Mouse (Mus musculus): ENCODE data around the gene Tmem170. TPM values are rescaled to one million over a fixed set of nuclear protein-coding genes. Genes with fewer than 3 reads are reported as not detected.
A peak's percentile ranks its signal among the peaks of the same experiment; 100 is the strongest.

Gene Tmem170
- polyA plus RNA-seq, 1 experiment from 2014 or later, result 3.0 TPM

DNA sequence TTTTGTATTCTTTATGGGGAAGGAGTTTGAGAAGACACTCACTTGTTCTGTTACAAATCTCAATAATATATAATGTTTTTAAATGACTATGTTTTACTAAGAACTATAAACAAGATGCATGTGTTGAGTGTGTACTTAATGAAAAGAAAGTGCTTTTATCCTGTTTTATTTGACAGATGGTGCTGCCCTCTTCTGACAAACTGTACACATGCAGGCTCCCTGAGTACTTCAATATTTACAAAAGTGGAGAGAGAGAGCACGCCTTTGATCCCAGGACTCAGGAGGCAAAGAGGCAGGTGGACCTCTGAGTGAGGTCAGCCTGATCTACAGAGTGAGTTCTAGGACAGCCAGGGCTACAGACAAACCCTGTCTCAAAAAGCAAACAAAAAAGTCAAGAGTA is 41.0 kb downstream of the Tmem170 start:
- WGBS, result 54% methylated on average over 1 of the region's 1 CpGs
- H3K4me3 ChIP-seq (replicated peaks; ENCODE audit: low read depth, low read length), result no peak overlapping the region
- H3K4me2 ChIP-seq (ENCODE audit: low read length), result no peak overlapping the region
- H3K27me3 ChIP-seq (ENCODE audit: control insufficient read depth, insufficient read depth, low read length), result no peaks in the 10 kb centered on the region
- no peak overlapping the region for H3K27ac ChIP-seq (replicated peaks; ENCODE audit: low read depth, low read length)
- H3K36me3 ChIP-seq (ENCODE audit: control insufficient read depth, insufficient read depth, low read length), result peaks cover 60% of the 10 kb centered on the region
- no peaks in the 10 kb centered on the region for H3K9me3 ChIP-seq (ENCODE audit: control insufficient read depth, low read length)
- ATAC-seq (ENCODE audit: low FRiP score, low TSS enrichment), result no peak
- no peak overlapping the region for H3K9ac ChIP-seq (replicated peaks; ENCODE audit: low read length)
- no peaks in the 10 kb centered on the region for H3K4me1 ChIP-seq (ENCODE audit: control insufficient read depth, insufficient read depth, low read length)
- DNase-seq, result peak; percentile 70

DNA sequence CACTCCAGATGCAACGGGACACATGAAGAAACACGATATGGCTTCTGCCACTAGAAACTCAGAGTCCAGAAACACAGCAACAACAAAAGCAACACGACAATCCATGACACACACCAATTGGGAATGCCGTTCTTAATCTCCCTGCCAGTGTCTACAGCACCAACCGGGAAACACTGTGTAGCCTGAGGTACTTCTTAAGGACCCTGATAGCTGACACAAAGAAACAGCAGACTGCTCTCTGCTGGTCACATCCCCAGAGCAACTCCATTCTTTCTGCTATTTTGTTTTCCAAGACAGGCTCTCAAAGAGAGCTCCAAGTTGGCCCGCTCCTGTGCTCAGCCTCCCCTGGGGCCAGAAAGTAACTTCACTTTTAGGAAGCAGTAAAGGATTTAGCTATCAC is 42.5 kb downstream of the Tmem170 start:
- Histone ChIP-seq H3K4me2 (ENCODE audit: low read length) (no peak overlapping the region), H3K9ac (replicated peaks; ENCODE audit: low read length) (no peak overlapping the region), H3K27ac (replicated peaks; ENCODE audit: low read depth, low read length) (no peak overlapping the region), H3K9me3 (ENCODE audit: control insufficient read depth, low read length) (no peaks in the 10 kb centered on the region), H3K27me3 (ENCODE audit: control insufficient read depth, insufficient read depth, low read length) (no peaks in the 10 kb centered on the region), H3K4me3 (replicated peaks; ENCODE audit: low read depth, low read length) (no peak overlapping the region), H3K36me3 (ENCODE audit: control insufficient read depth, insufficient read depth, low read length) (peaks cover 62% of the 10 kb centered on the region), H3K4me1 (ENCODE audit: control insufficient read depth, insufficient read depth, low read length) (no peaks in the 10 kb centered on the region)
- no peak for DNase-seq
- ATAC-seq (ENCODE audit: low FRiP score, low TSS enrichment), result no peak
- WGBS, result 77% methylated on average over 6 of the region's 6 CpGs

DNA sequence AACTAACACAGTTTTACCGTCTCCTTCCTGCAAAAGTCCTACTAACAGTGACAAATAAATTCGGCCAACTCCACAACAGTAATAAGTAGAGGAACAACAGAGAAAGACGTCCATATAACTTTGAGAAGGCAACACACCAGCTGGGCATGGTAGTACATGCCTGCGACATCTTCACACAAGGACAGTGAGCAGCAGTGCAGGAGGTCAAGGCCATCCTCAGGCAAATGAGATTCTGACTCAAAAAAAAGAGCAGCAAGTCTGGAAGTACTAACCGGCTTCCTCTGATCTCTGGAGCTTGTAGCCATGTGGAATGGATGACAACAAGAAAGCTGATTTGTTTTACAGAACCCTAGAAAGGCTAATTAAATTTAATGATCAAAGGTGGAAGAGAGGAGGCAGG is 43.6 kb downstream of the Tmem170 start:
- no peak overlapping the region for H3K4me3 ChIP-seq (replicated peaks; ENCODE audit: low read depth, low read length)
- H3K27ac ChIP-seq (replicated peaks; ENCODE audit: low read depth, low read length), result no peak overlapping the region
- peaks cover 61% of the 10 kb centered on the region for H3K36me3 ChIP-seq (ENCODE audit: control insufficient read depth, insufficient read depth, low read length)
- no peaks in the 10 kb centered on the region for H3K4me1 ChIP-seq (ENCODE audit: control insufficient read depth, insufficient read depth, low read length)
- no peak overlapping the region for H3K9ac ChIP-seq (replicated peaks; ENCODE audit: low read length)
- no peak for ATAC-seq (ENCODE audit: low FRiP score, low TSS enrichment)
- 91% methylated on average over 5 of the region's 5 CpGs for WGBS
- H3K4me2 ChIP-seq (ENCODE audit: low read length), result no peak overlapping the region
- H3K27me3 ChIP-seq (ENCODE audit: control insufficient read depth, insufficient read depth, low read length), result no peaks in the 10 kb centered on the region
- DNase-seq, result no peak
- no peaks in the 10 kb centered on the region for H3K9me3 ChIP-seq (ENCODE audit: control insufficient read depth, low read length)

DNA sequence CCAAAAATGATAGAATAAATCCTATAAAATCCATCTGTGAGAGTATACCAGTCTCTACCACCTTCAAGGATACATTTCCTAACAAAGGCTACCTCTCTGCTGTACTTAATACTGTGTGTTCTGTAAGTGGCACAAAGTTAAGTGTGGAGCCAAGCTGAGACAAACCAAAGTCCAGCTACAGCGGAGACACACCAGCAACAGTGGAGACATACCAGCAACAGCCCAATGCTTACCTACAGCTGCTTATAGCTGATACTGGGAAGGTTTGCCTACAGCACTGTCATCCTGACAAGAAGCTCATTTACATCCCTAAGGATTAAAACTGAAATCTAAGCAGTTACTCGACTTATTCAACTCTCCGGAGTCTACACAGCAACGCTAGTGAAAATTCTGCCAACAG is 44.6 kb downstream of the Tmem170 start:
- no peak overlapping the region for H3K9ac ChIP-seq (replicated peaks; ENCODE audit: low read length)
- H3K4me1 ChIP-seq (ENCODE audit: control insufficient read depth, insufficient read depth, low read length), result no peaks in the 10 kb centered on the region
- no peak overlapping the region for H3K4me2 ChIP-seq (ENCODE audit: low read length)
- H3K36me3 ChIP-seq (ENCODE audit: control insufficient read depth, insufficient read depth, low read length), result peaks cover 57% of the 10 kb centered on the region
- ATAC-seq (ENCODE audit: low FRiP score, low TSS enrichment), result no peak
- H3K27me3 ChIP-seq (ENCODE audit: control insufficient read depth, insufficient read depth, low read length), result no peaks in the 10 kb centered on the region
- 77% methylated on average over 4 of the region's 4 CpGs for WGBS
- H3K4me3 ChIP-seq (replicated peaks; ENCODE audit: low read depth, low read length), result no peak overlapping the region
- no peak for DNase-seq
- H3K27ac ChIP-seq (replicated peaks; ENCODE audit: low read depth, low read length), result no peak overlapping the region
- no peaks in the 10 kb centered on the region for H3K9me3 ChIP-seq (ENCODE audit: control insufficient read depth, low read length)

DNA sequence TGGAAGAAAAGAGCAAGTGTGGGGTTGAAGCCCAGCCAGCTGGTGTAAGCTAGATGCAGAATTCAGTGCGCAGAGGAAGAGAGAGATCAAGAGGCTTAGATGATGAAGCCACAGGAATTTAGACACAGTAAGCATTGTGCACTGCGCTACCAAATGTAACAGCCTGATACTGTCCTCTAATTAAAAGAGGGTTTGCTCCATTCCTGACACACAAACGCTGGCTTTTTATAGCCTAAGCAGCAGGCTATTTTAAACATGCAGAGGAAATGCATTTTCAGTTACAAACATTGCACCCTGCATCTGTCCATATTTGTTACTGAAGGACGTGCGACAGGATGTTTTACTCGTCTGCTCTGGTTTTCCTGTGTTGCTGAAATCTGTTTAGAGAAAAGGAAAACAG is 48.0 kb downstream of the Tmem170 start:
- ATAC-seq (ENCODE audit: low FRiP score, low TSS enrichment) (no peak), DNase-seq (no peak)
- peaks cover 52% of the 10 kb centered on the region for H3K36me3 ChIP-seq (ENCODE audit: control insufficient read depth, insufficient read depth, low read length)
- no peak overlapping the region for H3K4me2 ChIP-seq (ENCODE audit: low read length)
- H3K4me3 ChIP-seq (replicated peaks; ENCODE audit: low read depth, low read length), result no peak overlapping the region
- no peaks in the 10 kb centered on the region for H3K27me3 ChIP-seq (ENCODE audit: control insufficient read depth, insufficient read depth, low read length)
- 81% methylated on average over 6 of the region's 6 CpGs for WGBS
- no peak overlapping the region for H3K9ac ChIP-seq (replicated peaks; ENCODE audit: low read length)
- no peaks in the 10 kb centered on the region for H3K4me1 ChIP-seq (ENCODE audit: control insufficient read depth, insufficient read depth, low read length)
- no peak overlapping the region for H3K27ac ChIP-seq (replicated peaks; ENCODE audit: low read depth, low read length)
- no peaks in the 10 kb centered on the region for H3K9me3 ChIP-seq (ENCODE audit: control insufficient read depth, low read length)

DNA sequence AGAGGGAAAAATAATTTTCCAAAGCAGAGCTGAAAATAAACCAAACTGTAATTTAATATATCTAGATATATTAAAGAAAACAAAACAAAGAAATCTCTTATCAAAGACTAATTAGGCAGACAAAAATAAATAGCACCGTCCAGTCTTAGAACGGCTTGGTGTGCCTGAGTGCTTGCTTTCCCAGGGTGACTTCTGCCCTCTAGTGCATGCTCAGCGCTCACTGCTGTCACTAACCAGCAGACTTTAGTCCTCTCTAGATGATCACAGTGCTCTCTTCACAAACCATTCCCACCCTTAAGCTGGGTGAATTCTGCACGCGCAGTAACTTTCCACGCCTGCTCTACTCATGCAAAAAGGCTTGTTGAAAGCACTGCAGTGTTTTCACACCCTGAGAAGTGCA is 51.3 kb downstream of the Tmem170 start:
- Histone ChIP-seq H3K27ac (replicated peaks; ENCODE audit: low read depth, low read length) (no peak overlapping the region), H3K4me1 (ENCODE audit: control insufficient read depth, insufficient read depth, low read length) (no peaks in the 10 kb centered on the region), H3K36me3 (ENCODE audit: control insufficient read depth, insufficient read depth, low read length) (peaks cover 43% of the 10 kb centered on the region), H3K4me3 (replicated peaks; ENCODE audit: low read depth, low read length) (no peak overlapping the region), H3K9me3 (ENCODE audit: control insufficient read depth, low read length) (no peaks in the 10 kb centered on the region), H3K9ac (replicated peaks; ENCODE audit: low read length) (no peak overlapping the region), H3K4me2 (ENCODE audit: low read length) (no peak overlapping the region), H3K27me3 (ENCODE audit: control insufficient read depth, insufficient read depth, low read length) (no peaks in the 10 kb centered on the region)
- peak; percentile 50 for DNase-seq
- WGBS, result 70% methylated on average over 6 of the region's 6 CpGs
- ATAC-seq (ENCODE audit: low FRiP score, low TSS enrichment), result no peak

DNA sequence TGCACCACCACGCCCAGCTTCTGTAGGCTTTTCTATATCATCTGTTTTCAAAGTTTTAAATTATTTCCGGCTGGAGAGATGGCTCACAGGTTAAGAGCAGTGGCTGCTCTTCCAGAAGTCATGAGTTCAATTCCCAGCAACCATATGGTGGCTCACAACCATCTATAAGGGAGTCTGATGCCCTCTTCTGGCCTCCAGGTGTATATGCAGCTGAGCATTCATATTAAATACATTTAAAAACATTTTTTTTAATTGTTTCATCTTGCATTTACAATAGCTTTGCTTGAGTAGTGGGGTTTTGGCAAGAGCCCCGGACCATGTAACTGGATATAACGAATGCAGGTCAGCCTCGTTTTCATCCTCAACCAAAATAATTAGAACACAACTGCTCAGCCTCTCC is 52.2 kb downstream of the Tmem170 start:
- peaks cover 37% of the 10 kb centered on the region for H3K36me3 ChIP-seq (ENCODE audit: control insufficient read depth, insufficient read depth, low read length)
- no peak overlapping the region for H3K4me3 ChIP-seq (replicated peaks; ENCODE audit: low read depth, low read length)
- ATAC-seq (ENCODE audit: low FRiP score, low TSS enrichment) (no peak), DNase-seq (no peak)
- WGBS, result 94% methylated on average over 5 of the region's 5 CpGs
- no peaks in the 10 kb centered on the region for H3K4me1 ChIP-seq (ENCODE audit: control insufficient read depth, insufficient read depth, low read length)
- no peak overlapping the region for H3K9ac ChIP-seq (replicated peaks; ENCODE audit: low read length)
- H3K27ac ChIP-seq (replicated peaks; ENCODE audit: low read depth, low read length), result no peak overlapping the region
- no peak overlapping the region for H3K4me2 ChIP-seq (ENCODE audit: low read length)
- no peaks in the 10 kb centered on the region for H3K9me3 ChIP-seq (ENCODE audit: control insufficient read depth, low read length)
- no peaks in the 10 kb centered on the region for H3K27me3 ChIP-seq (ENCODE audit: control insufficient read depth, insufficient read depth, low read length)

DNA sequence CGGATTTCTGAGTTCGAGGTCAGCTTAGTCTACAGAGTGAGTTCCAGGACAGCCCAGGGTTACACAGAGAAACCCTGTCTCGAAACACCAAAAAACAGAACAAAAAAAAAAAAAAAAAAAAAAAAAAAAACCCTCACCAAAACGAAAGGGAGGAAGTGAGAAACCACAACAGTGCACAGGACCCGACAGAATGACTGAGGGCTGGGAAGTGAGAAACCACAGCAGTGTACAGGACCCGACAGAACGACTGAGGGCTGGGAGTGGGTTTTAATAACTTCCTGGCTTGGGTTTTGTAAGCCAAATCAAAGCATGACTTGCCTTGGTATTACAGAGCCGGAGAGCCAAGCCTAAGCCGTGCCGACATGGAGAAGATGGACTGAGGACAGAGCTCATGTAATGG is 55.4 kb downstream of the Tmem170 start:
- H3K4me3 ChIP-seq (replicated peaks; ENCODE audit: low read depth, low read length), result no peak overlapping the region
- no peak for DNase-seq
- H3K36me3 ChIP-seq (ENCODE audit: control insufficient read depth, insufficient read depth, low read length), result peaks cover 22% of the 10 kb centered on the region
- no peaks in the 10 kb centered on the region for H3K27me3 ChIP-seq (ENCODE audit: control insufficient read depth, insufficient read depth, low read length)
- ATAC-seq (ENCODE audit: low FRiP score, low TSS enrichment), result no peak
- H3K4me2 ChIP-seq (ENCODE audit: low read length), result no peak overlapping the region
- H3K9ac ChIP-seq (replicated peaks; ENCODE audit: low read length), result no peak overlapping the region
- H3K4me1 ChIP-seq (ENCODE audit: control insufficient read depth, insufficient read depth, low read length), result no peaks in the 10 kb centered on the region
- no peaks in the 10 kb centered on the region for H3K9me3 ChIP-seq (ENCODE audit: control insufficient read depth, low read length)
- WGBS, result 94% methylated on average over 10 of the region's 10 CpGs
- no peak overlapping the region for H3K27ac ChIP-seq (replicated peaks; ENCODE audit: low read depth, low read length)

DNA sequence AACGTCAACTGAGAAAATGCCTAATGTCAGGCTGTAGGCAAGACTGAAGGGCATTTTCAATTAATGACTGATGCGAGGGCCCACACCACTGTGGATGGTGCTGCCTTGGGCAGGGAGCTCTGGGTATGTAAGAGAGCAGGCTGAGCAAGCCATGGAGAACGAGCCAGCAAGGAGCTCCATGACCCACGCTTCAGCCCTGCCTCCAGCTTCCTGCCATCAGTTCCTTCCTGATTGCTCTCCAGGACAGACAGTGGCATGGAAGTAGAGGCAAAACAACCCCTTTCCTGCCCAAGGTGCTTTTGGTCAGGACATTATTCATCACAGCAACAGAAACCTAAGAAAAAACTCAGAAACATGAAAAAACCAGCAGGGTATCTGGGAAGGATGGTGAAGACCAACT is 55.9 kb downstream of the Tmem170 start:
- DNase-seq (no peak), ATAC-seq (ENCODE audit: low FRiP score, low TSS enrichment) (no peak)
- WGBS, result 88% methylated on average over 4 of the region's 4 CpGs
- no peaks in the 10 kb centered on the region for H3K9me3 ChIP-seq (ENCODE audit: control insufficient read depth, low read length)
- H3K27ac ChIP-seq (replicated peaks; ENCODE audit: low read depth, low read length), result no peak overlapping the region
- peaks cover 22% of the 10 kb centered on the region for H3K36me3 ChIP-seq (ENCODE audit: control insufficient read depth, insufficient read depth, low read length)
- no peaks in the 10 kb centered on the region for H3K4me1 ChIP-seq (ENCODE audit: control insufficient read depth, insufficient read depth, low read length)
- H3K9ac ChIP-seq (replicated peaks; ENCODE audit: low read length), result no peak overlapping the region
- H3K4me3 ChIP-seq (replicated peaks; ENCODE audit: low read depth, low read length), result no peak overlapping the region
- H3K4me2 ChIP-seq (ENCODE audit: low read length), result no peak overlapping the region
- no peaks in the 10 kb centered on the region for H3K27me3 ChIP-seq (ENCODE audit: control insufficient read depth, insufficient read depth, low read length)
